Mouse (Mus musculus) thymus, adult 2 months (tissue): ENCODE measurements at regions not wholly inside any gene's neighbourhood (a gene's known extent, or its start where the extent isn't known, plus 50 kb on each side); places are given as distances from the start of the nearest gene placed in this dataset.

Experiments
- CTCF ChIP-seq: fragments of 200-500 bp; IDR thresholded peaks from 2 replicates; pipeline ENCODE4 v1.5.1; 2012; ENCODE audit warnings: mild to moderate bottlenecking, control low read depth, low read length, moderate library complexity, borderline replicate concordance; ENCODE audit not compliant: control insufficient read depth, poor library complexity, insufficient read depth; ENCODE audit errors: extremely low read depth
- POLR2A ChIP-seq: fragments of 200-500 bp; IDR thresholded peaks from 2 replicates; pipeline ENCODE4 v1.6.1; 2012; ENCODE audit warnings: mild to moderate bottlenecking, low read length, control low read depth, moderate library complexity; ENCODE audit not compliant: control insufficient read depth, poor library complexity, insufficient read depth; ENCODE audit errors: extremely low read depth

GRCm38 (mm10) chr4:153074590-153074989 lies 408.0 kb downstream of the Ajap1 start:
- TF ChIP-seq POLR2A = no peak
- TF ChIP-seq CTCF = no peak
